Mouse (Mus musculus) kidney, adult 2 months (tissue): ENCODE data around the gene Plekhm3. TPM values are rescaled to one million over a fixed set of nuclear protein-coding genes. Genes with fewer than 3 reads are reported as not detected.

Experiments used
- DNase-seq: peaks from one replicate; pipeline ENCODE4 v3.0.0; 2021
- H3K27ac ChIP-seq: fragments of 200-500 bp; 2 replicates; pipeline ENCODE4 v1.5.1; 2012; ENCODE audit warnings: low read depth, low read length, control low read depth, inconsistent platforms; ENCODE audit not compliant: insufficient read depth
- H3K27me3 ChIP-seq: fragments of 200-500 bp; replicated peaks from 2 replicates; pipeline ENCODE4 v1.6.1; 2012; ENCODE audit warnings: mild to moderate bottlenecking, moderate library complexity, low read length, inconsistent platforms; ENCODE audit not compliant: control insufficient read depth, insufficient read depth
- H3K36me3 ChIP-seq: fragments of 200-500 bp; 2 replicates; pipeline ENCODE4 v1.6.1; 2012; ENCODE audit warnings: mild to moderate bottlenecking, moderate library complexity, low read length, inconsistent platforms; ENCODE audit not compliant: control insufficient read depth, insufficient read depth
- H3K4me1 ChIP-seq: fragments of 200-500 bp; 2 replicates; pipeline ENCODE4 v1.6.1; 2011; ENCODE audit warnings: low read length; ENCODE audit not compliant: control insufficient read depth, insufficient read depth
- H3K4me3 ChIP-seq: fragments of 200-500 bp; 2 replicates; pipeline ENCODE4 v1.5.1; 2011; ENCODE audit warnings: mild to moderate bottlenecking, low read depth, low read length, control low read depth; ENCODE audit not compliant: insufficient read depth
- CTCF ChIP-seq: fragments of 200-500 bp; conservative IDR thresholded peaks from 2 replicates; pipeline ENCODE4 v1.5.1; 2011; ENCODE audit warnings: low read depth, mild to moderate bottlenecking, control low read depth, low read length, moderate library complexity, mixed read lengths; ENCODE audit not compliant: insufficient read depth, insufficient read length
- POLR2A ChIP-seq: fragments of 200-500 bp; IDR thresholded peaks from one replicate; pipeline ENCODE4 v1.6.1; 2011; ENCODE audit warnings: low read depth, low read length, control low read depth
- WGBS: fragments of 180-500 bp; shearing (Covaris S2); methylation state at CpG from one replicate; pipeline ENCODE4 v1.1.7; 2018; 5-methylcytosine and 5-hydroxymethylcytosine counted together
- polyA plus RNA-seq: library from polyadenylated mRNA; depleted of rRNA; stranded (reverse); fragments of >200 nt; gene quantifications from 2 replicates; pipeline ENCODE4 v1.2.3, GENCODE M21; 2012

Gene Plekhm3
- polyA plus RNA-seq, 1 experiment, result 3.3 TPM

GRCm38 (mm10) chr1:64878795-64879240 lies 77.8 kb downstream of the Plekhm3 start:
- no peak for DNase-seq

GRCm38 (mm10) chr1:64876276-64876675 lies 80.3 kb downstream of the Plekhm3 start:
- DNase-seq, result peak; percentile 46
- Histone ChIP-seq H3K4me1 (no peaks in the 10 kb centered on the region), H3K36me3 (no peaks in the 10 kb centered on the region), H3K4me3 (no peak overlapping the region), H3K27me3 (no peaks in the 10 kb centered on the region), H3K27ac (no peak overlapping the region)
- no peak for TF ChIP-seq POLR2A
- TF ChIP-seq CTCF, result no peak
- WGBS, result 61% methylated on average over 3 of the region's 3 CpGs

More at GRCm38 (mm10) chr1:64878795-64879240, 77.8 kb downstream of the Plekhm3 start:
- no peak overlapping the region for H3K4me3 ChIP-seq
- no peaks in the 10 kb centered on the region for H3K4me1 ChIP-seq
- no peaks in the 10 kb centered on the region for H3K36me3 ChIP-seq
- no peak for TF ChIP-seq POLR2A
- TF ChIP-seq CTCF, result no peak
- H3K27ac ChIP-seq, result no peak overlapping the region
- H3K27me3 ChIP-seq, result no peaks in the 10 kb centered on the region
- WGBS, result 65% methylated on average over 12 of the region's 12 CpGs

- no peaks in the 10 kb centered on the region for H3K4me1 ChIP-seq
- DNase-seq, result no peak
- H3K36me3 ChIP-seq, result no peaks in the 10 kb centered on the region
- no peaks in the 10 kb centered on the region for H3K27me3 ChIP-seq
- no peak overlapping the region for H3K4me3 ChIP-seq
- no peak overlapping the region for H3K27ac ChIP-seq
- WGBS, result 70% methylated on average over 5 of the region's 5 CpGs
- TF ChIP-seq CTCF (no peak), POLR2A (no peak)
These were observed 80.9 kb downstream of the Plekhm3 start for GRCm38 (mm10) chr1:64875712-64876111.

GRCm38 (mm10) chr1:64875156-64875555 lies 81.5 kb downstream of the Plekhm3 start:
- no peak for DNase-seq
- Histone ChIP-seq H3K4me3 (no peak overlapping the region), H3K27ac (no peak overlapping the region), H3K4me1 (no peaks in the 10 kb centered on the region), H3K36me3 (no peaks in the 10 kb centered on the region), H3K27me3 (no peaks in the 10 kb centered on the region)
- TF ChIP-seq POLR2A, result no peak
- no peak for TF ChIP-seq CTCF
- WGBS, result 92% methylated on average over 1 of the region's 1 CpGs

GRCm38 (mm10) chr1:64871956-64872355 lies 84.7 kb downstream of the Plekhm3 start:
- WGBS, result 92% methylated on average over 5 of the region's 5 CpGs
- H3K36me3 ChIP-seq, result no peaks in the 10 kb centered on the region
- H3K4me3 ChIP-seq, result no peak overlapping the region
- H3K4me1 ChIP-seq, result no peaks in the 10 kb centered on the region
- no peak for TF ChIP-seq CTCF
- TF ChIP-seq POLR2A, result no peak
- H3K27ac ChIP-seq, result no peak overlapping the region
- no peak for DNase-seq
- H3K27me3 ChIP-seq, result no peaks in the 10 kb centered on the region

- no peak overlapping the region for H3K4me3 ChIP-seq
- peaks cover 4% of the 10 kb centered on the region for H3K4me1 ChIP-seq
- no peak for DNase-seq
- H3K27ac ChIP-seq, result no peak overlapping the region
- H3K27me3 ChIP-seq, result no peaks in the 10 kb centered on the region
- H3K36me3 ChIP-seq, result no peaks in the 10 kb centered on the region
- 77% methylated on average over 4 of the region's 4 CpGs for WGBS
- TF ChIP-seq CTCF (no peak), POLR2A (no peak)
These were observed 88.9 kb downstream of the Plekhm3 start for GRCm38 (mm10) chr1:64867684-64868083.

- 64% methylated on average over 1 of the region's 1 CpGs for WGBS
- Histone ChIP-seq H3K36me3 (no peaks in the 10 kb centered on the region), H3K27me3 (no peaks in the 10 kb centered on the region), H3K4me1 (peaks cover 4% of the 10 kb centered on the region), H3K27ac (no peak overlapping the region), H3K4me3 (no peak overlapping the region)
- no peak for DNase-seq
- TF ChIP-seq CTCF (no peak), POLR2A (no peak)
These were observed 90.5 kb downstream of the Plekhm3 start for GRCm38 (mm10) chr1:64866140-64866539.

GRCm38 (mm10) chr1:64860235-64860920 lies 96.2 kb downstream of the Plekhm3 start:
- no peaks in the 10 kb centered on the region for H3K36me3 ChIP-seq
- H3K27me3 ChIP-seq, result no peaks in the 10 kb centered on the region
- H3K27ac ChIP-seq, result no peak overlapping the region
- TF ChIP-seq POLR2A (no peak), CTCF (no peak)
- peaks cover 9% of the 10 kb centered on the region for H3K4me1 ChIP-seq
- 75% methylated on average over 11 of the region's 11 CpGs for WGBS
- no peak overlapping the region for H3K4me3 ChIP-seq
- DNase-seq, result no peak
